Mouse (Mus musculus) retina, postnatal 1 day (tissue): ENCODE results near the gene Sfxn5.

Experiments used
- DNase-seq: peaks from one replicate; pipeline ENCODE4 v3.0.0-alpha.2; 2012

The Sfxn5 gene

GRCm38 (mm10) chr6:85363906-85364260 is 30.7 kb upstream of the Sfxn5 start:
- no peak for DNase-seq

GRCm38 (mm10) chr6:85363231-85363905 is 30.1 kb upstream of the Sfxn5 start:
- no peak for DNase-seq

- no peak for DNase-seq
Measured at GRCm38 (mm10) chr6:85362610-85363009, 29.4 kb upstream of the Sfxn5 start.

GRCm38 (mm10) chr6:85360311-85360710 is 27.1 kb upstream of the Sfxn5 start:
- DNase-seq, result no peak

- no peak for DNase-seq
Measured at GRCm38 (mm10) chr6:85358877-85359276, 25.7 kb upstream of the Sfxn5 start.

- DNase-seq, result no peak
Measured at GRCm38 (mm10) chr6:85356682-85357465, 23.7 kb upstream of the Sfxn5 start.

GRCm38 (mm10) chr6:85355753-85356152 is 22.5 kb upstream of the Sfxn5 start:
- no peak for DNase-seq

GRCm38 (mm10) chr6:85354709-85355108 is 21.5 kb upstream of the Sfxn5 start:
- DNase-seq, result no peak

- no peak for DNase-seq
Measured at GRCm38 (mm10) chr6:85353706-85354105, 20.5 kb upstream of the Sfxn5 start.

GRCm38 (mm10) chr6:85350157-85350556 is 16.9 kb upstream of the Sfxn5 start:
- no peak for DNase-seq

GRCm38 (mm10) chr6:85349246-85349645 is 16.0 kb upstream of the Sfxn5 start:
- DNase-seq, result no peak

- no peak for DNase-seq
Measured at GRCm38 (mm10) chr6:85348133-85348532, 14.9 kb upstream of the Sfxn5 start.

GRCm38 (mm10) chr6:85346028-85346634 is 12.9 kb upstream of the Sfxn5 start:
- peak; percentile 94 for DNase-seq

- no peak for DNase-seq
Measured at GRCm38 (mm10) chr6:85344929-85345328, 11.7 kb upstream of the Sfxn5 start.

GRCm38 (mm10) chr6:85343027-85343426 is 9.8 kb upstream of the Sfxn5 start:
- DNase-seq, result no peak

- no peak for DNase-seq
Measured at GRCm38 (mm10) chr6:85341814-85342501, 8.7 kb upstream of the Sfxn5 start.

- no peak for DNase-seq
Measured at GRCm38 (mm10) chr6:85340184-85340583, 7.0 kb upstream of the Sfxn5 start.

GRCm38 (mm10) chr6:85339273-85339901 is 6.2 kb upstream of the Sfxn5 start:
- peak; percentile 49 for DNase-seq

- no peak for DNase-seq
Measured at GRCm38 (mm10) chr6:85336944-85337343, 3.7 kb upstream of the Sfxn5 start.

GRCm38 (mm10) chr6:85335352-85335751 is 2.1 kb upstream of the Sfxn5 start:
- no peak for DNase-seq

GRCm38 (mm10) chr6:85334851-85335250 is 1.6 kb upstream of the Sfxn5 start:
- no peak for DNase-seq

GRCm38 (mm10) chr6:85334251-85334650 is 1.0 kb upstream of the Sfxn5 start:
- no peak for DNase-seq

GRCm38 (mm10) chr6:85333732-85334131 is 510 bp upstream of the Sfxn5 start:
- DNase-seq, result peak; percentile 74
